Mouse (Mus musculus) spleen, postnatal 36 days (tissue): ENCODE results near the gene Klhl29.
A peak's percentile ranks its signal among the peaks of the same experiment; 100 is the strongest.

Experiments used
- DNase-seq, 2 experiments: peaks; one replicate each; pipeline ENCODE4 v3.0.0; 2022; ENCODE audit warnings: low spot score in 2 of 2, mixed read lengths in 1 of 2

Klhl29 gene

GRCm38 (mm10) chr12:5375616-5376461, at the start of gene Klhl29:
TSS of gene Klhl29 (minus strand) at chr12:5375682.
- DNase-seq = peak in 1 of 2 experiments; percentile 7

- no peak for DNase-seq
Measured at GRCm38 (mm10) chr12:5425276-5425675, 49.8 kb upstream of the Klhl29 start.

GRCm38 (mm10) chr12:5415806-5416205, 40.3 kb upstream of the Klhl29 start:
- no peak for DNase-seq

GRCm38 (mm10) chr12:5413976-5414375, 38.5 kb upstream of the Klhl29 start:
- DNase-seq = no peak

GRCm38 (mm10) chr12:5411761-5412537, 36.5 kb upstream of the Klhl29 start:
- DNase-seq = no peak

GRCm38 (mm10) chr12:5411346-5411745, 35.9 kb upstream of the Klhl29 start:
- DNase-seq = no peak

- peak; percentile 18 to 25 for DNase-seq
Measured at GRCm38 (mm10) chr12:5410391-5411115, 35.1 kb upstream of the Klhl29 start.

GRCm38 (mm10) chr12:5407175-5407574, 31.7 kb upstream of the Klhl29 start:
- DNase-seq = no peak

- DNase-seq = no peak
Measured at GRCm38 (mm10) chr12:5397423-5397822, 21.9 kb upstream of the Klhl29 start.

GRCm38 (mm10) chr12:5395188-5395587, 19.7 kb upstream of the Klhl29 start:
- DNase-seq = no peak

GRCm38 (mm10) chr12:5387112-5387511, 11.6 kb upstream of the Klhl29 start:
- DNase-seq = no peak

GRCm38 (mm10) chr12:5386688-5387087, 11.2 kb upstream of the Klhl29 start:
- DNase-seq = no peak

- no peak for DNase-seq
Measured at GRCm38 (mm10) chr12:5381694-5382093, 6.2 kb upstream of the Klhl29 start.

GRCm38 (mm10) chr12:5374684-5375615, 532 bp downstream of the Klhl29 start:
- no peak for DNase-seq

- DNase-seq = no peak
Measured at GRCm38 (mm10) chr12:5374196-5374683, 1.2 kb downstream of the Klhl29 start.

- DNase-seq = no peak
Measured at GRCm38 (mm10) chr12:5373641-5374195, 1.8 kb downstream of the Klhl29 start.

GRCm38 (mm10) chr12:5369396-5369795, 6.1 kb downstream of the Klhl29 start:
- DNase-seq = no peak

GRCm38 (mm10) chr12:5364836-5365235, 10.6 kb downstream of the Klhl29 start:
- no peak for DNase-seq

- DNase-seq = no peak
Measured at GRCm38 (mm10) chr12:5363961-5364634, 11.4 kb downstream of the Klhl29 start.

GRCm38 (mm10) chr12:5359065-5359464, 16.4 kb downstream of the Klhl29 start:
- DNase-seq = no peak
